Mouse (Mus musculus) C2C12 (cell line): Measurements from ENCODE around the gene Gm3194.
"Not testable (repeated sequence)": the region's sequence is repeated elsewhere in the genome, so short reads cannot be mapped to it uniquely, and the experiment has no call there.

ENCODE experiments used
- CEBPB ChIP-seq: IDR thresholded peaks from one replicate; pipeline ENCODE4 v1.6.1; 2011; ENCODE audit warnings: low read depth, mild to moderate bottlenecking, control low read depth, moderate library complexity
- CTCF ChIP-seq: IDR thresholded peaks from one replicate; pipeline ENCODE4 v1.5.1; 2011; ENCODE audit not compliant: control insufficient read depth, insufficient read depth, insufficient read length
- MAX ChIP-seq: IDR thresholded peaks from one replicate; pipeline ENCODE4 v1.6.1; 2011; ENCODE audit warnings: mild to moderate bottlenecking, control low read depth
- MYOD1 ChIP-seq: IDR thresholded peaks from one replicate; pipeline ENCODE4 v1.6.1; 2011; ENCODE audit warnings: low read depth; ENCODE audit not compliant: control insufficient read depth, insufficient read length
- MYOG ChIP-seq: IDR thresholded peaks from one replicate; pipeline ENCODE4 v1.6.1; 2011; ENCODE audit not compliant: control insufficient read depth, insufficient read length; ENCODE audit errors: extremely low read depth
- USF1 ChIP-seq: IDR thresholded peaks from one replicate; pipeline ENCODE4 v1.6.1; 2011; ENCODE audit warnings: low read depth, mild to moderate bottlenecking, control low read depth, moderate library complexity

GRCm38 (mm10) chr14:5477730-5478129, 22.5 kb upstream of the Gm3194 start, which contains the start of gene Gm8246:
- TF ChIP-seq CTCF, CEBPB, MAX, MYOG, USF1, MYOD1: not testable (repeated sequence)
